Mouse (Mus musculus) small intestine, adult 2 months (tissue): ENCODE measurements around the gene Egflam.

ENCODE experiments used
- CTCF ChIP-seq: fragments of 200-500 bp; IDR thresholded peaks from 2 replicates; pipeline ENCODE4 v1.5.1; 2012; ENCODE audit warnings: low read depth, mild to moderate bottlenecking, control low read depth, inconsistent platforms, low read length, moderate library complexity, mixed read lengths; ENCODE audit not compliant: insufficient replicate concordance, insufficient read length; ENCODE audit errors: extremely low read depth
- POLR2A ChIP-seq: fragments of 200-500 bp; IDR thresholded peaks from 2 replicates; pipeline ENCODE4 v1.6.1; 2012; ENCODE audit warnings: low read depth, mild to moderate bottlenecking, control low read depth, inconsistent platforms, low read length, moderate library complexity

GRCm38 (mm10) chr15:7352635-7353051 is 45.6 kb downstream of the Egflam start:
- TF ChIP-seq CTCF (no peak), POLR2A (no peak)
